ENCODE assay signal across 8 mouse cellular contexts in genomic region chr3:28165598-28165997, GRCm38 (mm10).
A peak's percentile ranks its signal among the peaks of the same experiment; 100 is the strongest.
DNase-seq lines count a peak whose midpoint lies in the region; ATAC-seq and TF ChIP-seq lines count a peak whose summit lies in the region.

No protein-coding gene starts in this region.

- ATAC-seq in common myeloid progenitor, adult 5-6 weeks (replicated peaks; ENCODE audit: low read depth, poor library complexity, severe bottlenecking): peak; percentile 86
- ATAC-seq in liver, postnatal 0 days: no peak
- peak; percentile 75 for ATAC-seq in neural tube, embryonic 15.5 days (ENCODE audit: low FRiP score)
- no peak for ATAC-seq in erythroblast, adult 5-6 weeks (replicated peaks; ENCODE audit: low FRiP score, poor library complexity, severe bottlenecking)

- no peaks in the 10 kb centered on the region for H3K36me3 ChIP-seq in heart, embryonic 10.5 days
- no peaks in the 10 kb centered on the region for H3K36me3 ChIP-seq in liver, postnatal 0 days (replicated peaks; ENCODE audit: insufficient read depth, low read length)
- H3K36me3 ChIP-seq in neural tube, embryonic 15.5 days: no peaks in the 10 kb centered on the region

- no peak overlapping the region for H3K4me2 ChIP-seq in liver, postnatal 0 days (ENCODE audit: low read depth, low read length)
- H3K4me2 ChIP-seq in neural tube, embryonic 15.5 days: no peak overlapping the region

- no peak overlapping the region for H3K4me3 ChIP-seq in heart, embryonic 10.5 days
- no peak overlapping the region for H3K4me3 ChIP-seq in liver, postnatal 0 days (ENCODE audit: low read depth, low read length)
- no peak overlapping the region for H3K4me3 ChIP-seq in neural tube, embryonic 15.5 days (replicated peaks)

- 0% methylated on average over 1 of the region's 1 CpGs for WGBS in heart, embryonic 10.5 days
- WGBS in liver, postnatal 0 days (ENCODE audit: insufficient replicate concordance): 0% methylated on average over 1 of the region's 1 CpGs
- 0% methylated on average over 1 of the region's 1 CpGs for WGBS in neural tube, embryonic 15.5 days

- H3K4me1 ChIP-seq in heart, embryonic 10.5 days: no peaks in the 10 kb centered on the region; the same call in 1 of the 2 replicates
- no peaks in the 10 kb centered on the region for H3K4me1 ChIP-seq in liver, postnatal 0 days (ENCODE audit: insufficient read depth)
- H3K4me1 ChIP-seq in neural tube, embryonic 15.5 days: peaks cover 2% of the 10 kb centered on the region; the same call in 1 of the 2 replicates

- no peak for TF ChIP-seq EP300 in liver, postnatal 0 days (IDR thresholded peaks at IDR 0.05; ENCODE audit: low read depth)

- H3K27me3 ChIP-seq in heart, embryonic 10.5 days (ENCODE audit: insufficient read depth, poor library complexity, severe bottlenecking): no peaks in the 10 kb centered on the region
- no peaks in the 10 kb centered on the region for H3K27me3 ChIP-seq in liver, postnatal 0 days (ENCODE audit: insufficient read depth, low read length)
- H3K27me3 ChIP-seq in neural tube, embryonic 15.5 days (replicated peaks): no peaks in the 10 kb centered on the region

- no peaks in the 10 kb centered on the region for H3K9me3 ChIP-seq in heart, embryonic 10.5 days
- no peaks in the 10 kb centered on the region for H3K9me3 ChIP-seq in liver, postnatal 0 days (ENCODE audit: low read length)
- no peaks in the 10 kb centered on the region for H3K9me3 ChIP-seq in neural tube, embryonic 15.5 days (replicated peaks)

- peak; percentile 71 for DNase-seq in ES-CJ7 (ENCODE audit: low read depth, low spot score)
- peak; percentile 75 for DNase-seq in adipocyte (ENCODE audit: low spot score)
- DNase-seq in heart, embryonic 10.5 days (ENCODE audit: low spot score): peak; percentile 75
- DNase-seq in kidney, postnatal 10 days: peak; percentile 75
- DNase-seq in liver, postnatal 0 days: peak; percentile 46

- no peak overlapping the region for H3K9ac ChIP-seq in liver, postnatal 0 days (replicated peaks)
- H3K9ac ChIP-seq in neural tube, embryonic 15.5 days (replicated peaks): no peak overlapping the region

- no peak overlapping the region for H3K27ac ChIP-seq in heart, embryonic 10.5 days
- H3K27ac ChIP-seq in liver, postnatal 0 days (ENCODE audit: low read depth): no peak overlapping the region
- H3K27ac ChIP-seq in neural tube, embryonic 15.5 days (replicated peaks): no peak overlapping the region

- peak; percentile 81 for TF ChIP-seq CTCF in liver, postnatal 0 days (IDR thresholded peaks at IDR 0.05; ENCODE audit: low read depth)

Comparison
In these comparisons a context has a peak if more than half of its experiments do, and no peak if none do; other contexts are left out.
1. ATAC-seq: peak in common myeloid progenitor, adult 5-6 weeks (single experiment) and neural tube, embryonic 15.5 days (single experiment); none in liver, postnatal 0 days (single experiment) and erythroblast, adult 5-6 weeks (single experiment).
2. Peak in every context shown above with its lines, with median percentiles within 50 percentile points of each other: DNase-seq.